In the genomic region with DNA sequence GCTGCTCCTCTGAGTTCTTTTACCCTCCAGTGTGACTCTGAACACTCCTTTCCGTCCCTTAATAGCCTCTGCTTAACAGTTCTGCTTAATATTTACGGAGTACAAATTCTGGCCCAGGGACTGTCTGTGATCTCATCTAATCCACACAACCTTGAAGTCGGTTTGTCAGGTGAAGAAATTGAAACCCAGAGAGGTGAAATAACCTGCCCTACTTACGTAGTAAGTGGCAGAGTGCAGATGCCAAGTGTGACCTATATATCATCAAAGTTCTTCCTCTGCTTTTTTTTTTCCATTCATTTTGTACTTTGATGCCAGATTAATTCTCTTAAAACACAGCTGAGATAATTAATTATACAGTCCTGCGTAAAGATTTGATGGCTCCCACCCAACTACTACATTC, we compare ENCODE assay signal across 19 mouse cellular contexts. TPM values are rescaled to one million over a fixed set of nuclear protein-coding genes. Genes with fewer than 3 reads are reported as not detected.
DNase-seq lines count a peak whose midpoint lies in the region; ATAC-seq and TF ChIP-seq lines count a peak whose summit lies in the region.
"Had no signal": no experiment of that assay in that cellular context is flagged by ENCODE, and none has a peak within 500 bp of the region (broad histone marks: within the 10 kb centered on the region; RNA-seq: fewer than 3 reads in every experiment).

No protein-coding gene starts in this region.

- no peak for ATAC-seq in hindbrain, embryonic 16.5 days
- ATAC-seq in midbrain, embryonic 12.5 days (ENCODE audit: low FRiP score, low read depth): no peak
- no peak for ATAC-seq in midbrain, embryonic 15.5 days (replicated peaks)
- ATAC-seq: forebrain, embryonic 14.5 days; intestine, embryonic 15.5 days had no signal

- H3K4me3 ChIP-seq in hindbrain, embryonic 10.5 days: no peak overlapping the region
- H3K4me3 ChIP-seq in hindbrain, embryonic 16.5 days (ENCODE audit: low read length): no peak overlapping the region
- H3K4me3 ChIP-seq in midbrain, embryonic 12.5 days: no peak overlapping the region
- no peak overlapping the region for H3K4me3 ChIP-seq in midbrain, embryonic 15.5 days
- H3K4me3 ChIP-seq in thymus, adult 2 months (ENCODE audit: control insufficient read depth, insufficient read depth, low read length): no peak overlapping the region
- H3K4me3 ChIP-seq: embryonic facial prominence, embryonic 10.5 days; forebrain, embryonic 10.5 days; heart, embryonic 13.5 days; intestine, embryonic 15.5 days had no signal

- H3K9ac ChIP-seq in hindbrain, embryonic 16.5 days (ENCODE audit: low read depth, low read length): no peak overlapping the region
- H3K9ac ChIP-seq in midbrain, embryonic 12.5 days (replicated peaks): no peak overlapping the region
- no peak overlapping the region for H3K9ac ChIP-seq in midbrain, embryonic 15.5 days
- H3K9ac ChIP-seq: heart, embryonic 13.5 days; intestine, embryonic 15.5 days had no signal

- WGBS in hindbrain, embryonic 10.5 days: 85% methylated on average over 5 of the region's 5 CpGs
- WGBS in hindbrain, embryonic 16.5 days: 61% methylated on average over 5 of the region's 5 CpGs
- WGBS in midbrain, embryonic 12.5 days: 77% methylated on average over 5 of the region's 5 CpGs
- 60% methylated on average over 5 of the region's 5 CpGs for WGBS in midbrain, embryonic 15.5 days
- 74% methylated on average over 5 of the region's 5 CpGs for WGBS in thymus, adult 2 months

- no peak overlapping the region for H3K4me2 ChIP-seq in hindbrain, embryonic 16.5 days (ENCODE audit: low read length)
- no peak overlapping the region for H3K4me2 ChIP-seq in midbrain, embryonic 12.5 days (replicated peaks)
- H3K4me2 ChIP-seq in midbrain, embryonic 15.5 days: no peak overlapping the region
- H3K4me2 ChIP-seq: heart, embryonic 13.5 days; intestine, embryonic 15.5 days had no signal

- peaks cover 20% of the 10 kb centered on the region for H3K4me1 ChIP-seq in hindbrain, embryonic 10.5 days (replicated peaks)
- peaks cover 13% of the 10 kb centered on the region for H3K4me1 ChIP-seq in hindbrain, embryonic 16.5 days (ENCODE audit: control insufficient read depth, insufficient read depth, low read depth, low read length)
- H3K4me1 ChIP-seq in midbrain, embryonic 12.5 days: peaks cover 20% of the 10 kb centered on the region
- peaks cover 15% of the 10 kb centered on the region for H3K4me1 ChIP-seq in midbrain, embryonic 15.5 days
- H3K4me1 ChIP-seq in thymus, adult 2 months (replicated peaks; ENCODE audit: control insufficient read depth, insufficient read depth, low read length): peaks cover 13% of the 10 kb centered on the region
- H3K4me1 ChIP-seq: intestine, embryonic 15.5 days had no signal

- peak overlapping the region; percentile 82 for H3K27ac ChIP-seq in hindbrain, embryonic 10.5 days
- H3K27ac ChIP-seq in hindbrain, embryonic 16.5 days (ENCODE audit: low read depth, low read length): no peak overlapping the region; the same call in 1 of the 2 replicates
- H3K27ac ChIP-seq in midbrain, embryonic 12.5 days (replicated peaks): 0 out of 2 replicates have a peak overlapping the region, but pooled peaks have one; percentile 47
- H3K27ac ChIP-seq in midbrain, embryonic 15.5 days: no peak overlapping the region
- no peak overlapping the region; the same call in 1 of the 2 replicates for H3K27ac ChIP-seq in thymus, adult 2 months (ENCODE audit: control insufficient read depth, insufficient read depth, low read length)
- H3K27ac ChIP-seq: forebrain, embryonic 10.5 days; heart, embryonic 13.5 days; intestine, embryonic 15.5 days had no signal

- TF ChIP-seq POLR2A in thymus, adult 2 months (IDR thresholded peaks at IDR 0.05; ENCODE audit: control insufficient read depth, extremely low read depth, insufficient read depth, low read length, poor library complexity): no peak

- TF ChIP-seq CTCF in thymus, adult 2 months (IDR thresholded peaks at IDR 0.05; ENCODE audit: borderline replicate concordance, control insufficient read depth, extremely low read depth, insufficient read depth, low read length, poor library complexity): no peak

- H3K9me3 ChIP-seq in hindbrain, embryonic 10.5 days: no peaks in the 10 kb centered on the region
- no peaks in the 10 kb centered on the region for H3K9me3 ChIP-seq in hindbrain, embryonic 16.5 days (ENCODE audit: control insufficient read depth, low read length)
- H3K9me3 ChIP-seq in midbrain, embryonic 12.5 days: no peaks in the 10 kb centered on the region
- H3K9me3 ChIP-seq in midbrain, embryonic 15.5 days: no peaks in the 10 kb centered on the region
- H3K9me3 ChIP-seq: embryonic facial prominence, embryonic 10.5 days; forebrain, embryonic 10.5 days; heart, embryonic 13.5 days; intestine, embryonic 15.5 days had no signal

- H3K27me3 ChIP-seq in hindbrain, embryonic 10.5 days (ENCODE audit: insufficient read depth, poor library complexity, severe bottlenecking): no peaks in the 10 kb centered on the region
- H3K27me3 ChIP-seq in hindbrain, embryonic 16.5 days (replicated peaks; ENCODE audit: control insufficient read depth, insufficient read depth, low read length): no peaks in the 10 kb centered on the region; the same call in 1 of the 2 replicates
- H3K27me3 ChIP-seq in midbrain, embryonic 12.5 days: no peaks in the 10 kb centered on the region
- no peaks in the 10 kb centered on the region for H3K27me3 ChIP-seq in midbrain, embryonic 15.5 days (replicated peaks)
- no peaks in the 10 kb centered on the region for H3K27me3 ChIP-seq in thymus, adult 2 months (ENCODE audit: control insufficient read depth, insufficient read depth, low read length)
- H3K27me3 ChIP-seq: intestine, embryonic 15.5 days had no signal

- no peak for DNase-seq in hindbrain, embryonic 10.5 days (ENCODE audit: low spot score)
- peak; percentile 9 for DNase-seq in thymus, postnatal 14 days
- DNase-seq in thymus, adult 2 months: no peak
- DNase-seq in neural tube, embryonic 10.5 days (ENCODE audit: extremely low spot score, low spot score): no peak
- DNase-seq: adrenal gland, adult 2 months; adrenal gland, postnatal 25 days; cerebellum, adult 2 months; cerebellum, postnatal 10 days; heart, postnatal 4 days had no signal

- no peaks in the 10 kb centered on the region for H3K36me3 ChIP-seq in hindbrain, embryonic 10.5 days
- no peaks in the 10 kb centered on the region for H3K36me3 ChIP-seq in hindbrain, embryonic 16.5 days (ENCODE audit: control insufficient read depth, insufficient read depth, low read length)
- H3K36me3 ChIP-seq in midbrain, embryonic 12.5 days: no peaks in the 10 kb centered on the region
- H3K36me3 ChIP-seq in midbrain, embryonic 15.5 days (replicated peaks): no peaks in the 10 kb centered on the region
- no peaks in the 10 kb centered on the region for H3K36me3 ChIP-seq in thymus, adult 2 months (ENCODE audit: control insufficient read depth, insufficient read depth, low read length)
- H3K36me3 ChIP-seq: embryonic facial prominence, embryonic 10.5 days; forebrain, embryonic 10.5 days; heart, embryonic 13.5 days; intestine, embryonic 15.5 days had no signal

RNA-seq across cellular contexts. Expression of a gene that starts 20.8 kb away (rescaled TPM):
- 1.8 and 2.5 TPM in 2 replicates for polyA plus RNA-seq in hindbrain, embryonic 10.5 days (2016; fragmentation: Nextera tagmentation; extraction: Ambion mirVana)
- 0.44 and 0.60 TPM in 2 replicates for polyA plus RNA-seq in hindbrain, embryonic 16.5 days (2015; fragmentation: Nextera tagmentation; extraction: Ambion mirVana)
- polyA plus RNA-seq in midbrain, embryonic 12.5 days (2016; fragmentation: Nextera tagmentation; extraction: Ambion mirVana): 3.4 and 3.6 TPM in 2 replicates
- 0.97 and 1.3 TPM in 2 replicates for polyA plus RNA-seq in midbrain, embryonic 15.5 days (2015; fragmentation: Nextera tagmentation; extraction: Ambion mirVana)
- 0.24 and 0.34 TPM in 2 replicates for polyA plus RNA-seq in thymus, adult 2 months (2012; rRNA removed)

RNA-seq across cellular contexts. Expression of a gene that starts 20.8 kb away (rescaled TPM):
- polyA plus RNA-seq in hindbrain, embryonic 10.5 days (2016; fragmentation: Nextera tagmentation; extraction: Ambion mirVana): 0.12 TPM in 1 of 2 replicates, not detected in the other
- 0.27 TPM in 1 of 2 replicates, not detected in the other for polyA plus RNA-seq in hindbrain, embryonic 16.5 days (2015; fragmentation: Nextera tagmentation; extraction: Ambion mirVana)
- polyA plus RNA-seq in midbrain, embryonic 12.5 days (2016; fragmentation: Nextera tagmentation; extraction: Ambion mirVana): not detected in 2 replicates
- not detected in 2 replicates for polyA plus RNA-seq in midbrain, embryonic 15.5 days (2015; fragmentation: Nextera tagmentation; extraction: Ambion mirVana)
- 0.07 TPM in 1 of 2 replicates, not detected in the other for polyA plus RNA-seq in thymus, adult 2 months (2012; rRNA removed)
- polyA plus RNA-seq: embryonic facial prominence, embryonic 14.5 days; forebrain, embryonic 10.5 days; heart, embryonic 13.5 days; heart, postnatal 0 days; intestine, embryonic 15.5 days had no signal

RNA-seq across cellular contexts. Expression of a gene that starts 37.2 kb away (rescaled TPM):
- polyA plus RNA-seq in hindbrain, embryonic 10.5 days (2016; fragmentation: Nextera tagmentation; extraction: Ambion mirVana): 131 and 243 TPM in 2 replicates
- polyA plus RNA-seq in hindbrain, embryonic 16.5 days (2015; fragmentation: Nextera tagmentation; extraction: Ambion mirVana): 246 and 256 TPM in 2 replicates
- polyA plus RNA-seq in midbrain, embryonic 12.5 days (2016; fragmentation: Nextera tagmentation; extraction: Ambion mirVana): 86.8 and 94.2 TPM in 2 replicates
- polyA plus RNA-seq in midbrain, embryonic 15.5 days (2015; fragmentation: Nextera tagmentation; extraction: Ambion mirVana): 125 and 127 TPM in 2 replicates
- 14.6 and 27.8 TPM in 2 replicates for polyA plus RNA-seq in thymus, adult 2 months (2012; rRNA removed)

Comparison
In these comparisons a context has a peak if more than half of its experiments do, and no peak if none do; other contexts are left out.
1. H3K27ac ChIP-seq: peak in hindbrain, embryonic 10.5 days (single experiment) and midbrain, embryonic 12.5 days (single experiment); none in hindbrain, embryonic 16.5 days (single experiment), midbrain, embryonic 15.5 days (single experiment) and thymus, adult 2 months (single experiment).